Mouse (Mus musculus): ENCODE results near the gene Olfr726.

Gene Olfr726

DNA sequence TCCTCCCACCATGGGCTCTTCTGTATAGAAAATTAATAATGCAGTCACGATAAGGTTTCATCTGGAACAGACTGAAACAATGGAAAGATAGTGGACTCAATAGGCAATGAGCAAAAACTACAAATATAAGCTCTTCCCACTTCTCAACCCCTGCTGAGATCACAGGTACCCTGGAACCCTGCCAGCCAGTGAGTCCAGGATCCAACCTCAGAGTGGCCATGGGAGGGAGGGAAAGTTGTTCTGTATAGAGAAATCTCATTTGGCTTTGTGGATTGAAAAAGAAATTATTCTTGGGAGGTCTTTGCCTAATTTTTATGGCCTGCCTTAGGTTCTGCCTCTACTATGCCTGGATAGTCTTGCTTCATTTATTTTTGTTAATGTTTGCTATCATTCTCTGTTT lies at the start of gene Olfr726:
TSS of gene Olfr726 (minus strand) at position 101 of the 400 bp plus-strand sequence.
- no peak for TF ChIP-seq GATA4 (IDR thresholded peaks at IDR 0.05; ENCODE audit: insufficient replicate concordance, low read length)

- TF ChIP-seq GATA4 (IDR thresholded peaks at IDR 0.05; ENCODE audit: insufficient replicate concordance, low read length), result no peak
Measured at GRCm38 (mm10) chr14:50122886-50123285, 32.1 kb upstream of the Olfr726 start, which contains the start of gene Olfr727. TSS of gene Olfr727 (plus strand) at chr14:50123186.

DNA sequence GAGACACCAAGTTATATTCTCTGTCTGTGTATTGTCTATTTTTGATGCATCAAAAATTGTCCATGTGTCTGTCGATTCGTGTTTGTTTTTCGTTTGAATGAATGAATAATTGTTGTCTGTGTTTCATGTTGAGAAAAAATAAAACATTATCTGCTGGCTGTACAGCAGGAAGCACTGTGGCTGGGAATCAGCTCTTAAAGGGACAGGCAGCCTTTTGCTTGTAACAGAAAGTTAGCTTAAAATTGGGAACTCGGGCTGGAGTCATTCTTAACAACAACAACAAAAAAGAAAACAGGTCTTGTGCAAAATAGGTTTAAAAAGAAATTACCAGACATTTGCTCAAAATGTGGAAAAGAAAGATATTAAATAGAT lies 28.0 kb downstream of the Olfr726 start:
- no peak for TF ChIP-seq GATA4 (IDR thresholded peaks at IDR 0.05; ENCODE audit: insufficient replicate concordance, low read length)

DNA sequence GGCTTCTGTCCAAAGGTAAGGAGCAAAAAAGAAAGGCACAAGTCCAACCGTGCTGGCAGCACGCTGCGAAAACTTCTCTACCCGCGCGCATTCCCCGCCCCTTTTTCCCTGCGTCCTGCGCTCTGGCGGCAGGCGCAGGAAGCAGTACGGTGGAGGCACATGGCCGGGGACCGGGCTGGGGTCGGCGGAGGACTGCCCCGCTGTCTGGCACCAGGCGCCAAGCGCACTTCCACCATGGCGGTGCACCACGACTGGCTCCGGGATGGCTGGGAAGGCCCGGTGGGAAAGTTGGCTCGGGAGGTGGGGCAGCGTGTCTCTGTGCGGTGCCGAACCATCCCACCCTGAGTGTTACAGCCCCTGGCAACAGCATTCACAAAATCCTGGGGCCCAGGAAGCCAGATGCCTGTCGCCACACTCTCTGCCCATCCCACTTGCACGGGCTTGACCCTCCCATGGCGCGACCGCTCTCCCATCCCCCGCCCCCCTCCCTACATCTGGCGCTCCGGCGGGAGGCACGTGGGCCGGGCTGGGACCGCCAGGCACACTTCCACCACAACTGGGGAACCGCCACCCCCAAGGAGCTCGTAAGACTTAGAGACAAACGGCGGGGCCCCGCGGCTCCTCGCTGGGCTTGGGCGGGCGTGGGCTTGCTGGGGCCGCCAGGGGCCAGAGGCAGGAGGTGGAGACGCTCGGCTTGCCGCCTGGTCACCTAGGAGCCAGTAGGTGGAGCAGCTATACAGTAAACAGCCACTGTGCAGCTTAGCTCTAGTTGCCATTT lies 28.6 kb downstream of the Olfr726 start:
- TF ChIP-seq GATA4 (IDR thresholded peaks at IDR 0.05; ENCODE audit: insufficient replicate concordance, low read length), result no peak

GRCm38 (mm10) chr14:50061590-50061954 lies 29.2 kb downstream of the Olfr726 start:
- no peak for TF ChIP-seq GATA4 (IDR thresholded peaks at IDR 0.05; ENCODE audit: insufficient replicate concordance, low read length)

GRCm38 (mm10) chr14:50061179-50061578 lies 29.6 kb downstream of the Olfr726 start:
- TF ChIP-seq GATA4 (IDR thresholded peaks at IDR 0.05; ENCODE audit: insufficient replicate concordance, low read length), result no peak

DNA sequence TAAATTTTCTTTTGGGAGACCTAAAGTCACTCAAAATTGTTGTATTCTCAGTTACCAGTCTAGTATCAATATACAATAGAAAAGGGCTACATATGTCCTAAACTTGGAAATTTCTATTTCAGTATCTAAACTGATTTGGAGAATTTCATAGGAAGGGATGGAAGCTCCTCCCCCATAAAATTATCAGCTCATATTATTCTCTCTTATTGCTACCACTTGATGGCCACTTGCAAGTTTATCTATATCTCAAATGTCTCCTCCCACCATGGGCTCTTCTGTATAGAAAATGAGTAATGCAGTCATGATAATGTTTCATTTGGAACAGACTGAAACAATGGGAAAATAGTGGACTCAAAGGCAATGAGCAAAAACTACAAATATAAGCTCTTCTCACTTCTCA lies 50.5 kb downstream of the Olfr726 start, which contains the start of gene Olfr725:
TSS of gene Olfr725 (minus strand) at position 101 of the 400 bp plus-strand sequence.
- TF ChIP-seq GATA4 (IDR thresholded peaks at IDR 0.05; ENCODE audit: insufficient replicate concordance, low read length), result no peak

Data from liver, adult (tissue).